Mouse (Mus musculus): ENCODE measurements around the gene Surf4.

Surf4 gene

DNA sequence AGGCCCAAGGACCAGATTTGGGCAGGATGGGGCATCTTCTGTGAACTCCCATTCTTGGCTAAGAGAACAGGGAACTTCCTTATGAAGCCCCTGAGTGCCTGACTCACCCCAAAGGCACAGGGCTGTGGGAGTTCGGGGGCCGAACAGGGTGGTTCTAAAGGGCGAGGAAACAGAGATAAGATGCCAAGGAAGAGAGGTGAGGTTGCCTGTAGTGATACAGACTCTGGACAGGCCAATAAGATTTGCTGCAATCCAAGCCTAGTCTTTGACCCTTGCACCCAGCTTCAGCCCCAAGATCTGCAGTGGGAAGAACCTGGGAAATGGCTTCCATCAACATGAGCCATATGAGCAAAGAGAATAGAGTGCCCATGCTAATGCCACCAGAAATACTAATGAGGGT is 9.5 kb upstream of the Surf4 start:
- POLR2A ChIA-PET, result no interaction called here
- CTCF ChIA-PET, result no interaction called here

DNA sequence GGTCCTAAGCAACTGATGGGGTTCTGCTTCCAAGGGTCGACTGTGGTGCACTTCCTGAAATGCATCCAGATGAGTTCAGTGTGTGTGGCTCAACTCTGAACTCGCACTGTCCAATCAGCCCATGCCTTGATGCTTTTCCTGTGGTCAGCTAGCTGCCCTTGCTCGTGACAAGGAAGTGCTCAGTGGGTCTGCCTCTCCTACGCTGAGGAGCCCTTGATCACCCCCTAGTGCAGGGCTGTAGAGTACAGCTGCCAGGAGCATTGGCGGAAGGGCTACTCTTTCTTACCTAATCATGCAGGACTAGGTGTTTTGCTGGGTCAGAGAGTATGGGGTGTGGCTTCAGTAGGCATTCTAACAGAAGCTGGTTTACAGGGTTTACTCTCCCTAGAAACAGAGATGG is 7.8 kb upstream of the Surf4 start:
- ChIA-PET POLR2A (interaction anchor here in 3 of 4 experiments (0.9 to 2.6 kb wide), 7 partner anchors 9 to 49 kb away, joined by 3 to 9 read pairs (median 4); no protein-coding TSS in a partner anchor), CTCF (interaction anchor here in 1 of 4 experiments (1.5 to 1.9 kb wide), 2 partner anchors 12 to 86 kb away, joined by 4 to 6 read pairs; partner anchors contain the start of gene Slc2a6)

- ChIA-PET CTCF (interaction anchor here in 1 of 4 experiments (0.9 kb wide), 1 partner anchor 21 kb away, joined by 3 read pairs; no protein-coding TSS in a partner anchor), POLR2A (interaction anchor here in 1 of 4 experiments (0.9 to 1.0 kb wide), 3 partner anchors 13 to 300 kb away, joined by 3 to 4 read pairs (median 3); partner anchors contain the start of gene Surf6)
Measured at GRCm38 (mm10) chr2:26936425-26936824, 2.7 kb upstream of the Surf4 start.

DNA sequence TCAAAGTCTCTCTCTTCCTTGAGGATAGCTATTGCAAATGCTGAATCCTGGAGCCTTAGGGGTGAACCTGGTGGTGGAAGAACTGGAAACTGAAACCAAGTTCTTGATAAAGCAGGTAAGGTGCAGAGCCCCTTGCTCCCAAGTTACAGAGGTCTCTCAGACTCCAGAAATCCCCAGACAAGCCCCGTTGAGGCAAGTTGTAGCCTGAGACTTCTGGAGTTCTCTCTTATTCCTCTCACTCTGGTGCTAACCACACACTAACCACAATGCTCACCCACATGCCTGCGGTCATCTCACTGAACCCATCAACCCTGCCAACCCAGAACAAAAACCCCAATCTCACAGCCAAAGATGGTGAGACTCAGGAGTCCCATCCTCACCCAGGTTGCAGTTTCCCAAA is 1.6 kb upstream of the Surf4 start:
- ChIA-PET POLR2A (interaction anchor here in 2 of 4 experiments (1.0 to 4.8 kb wide), 16 partner anchors 10 to 490 kb away, joined by 3 to 34 read pairs (median 4); partner anchors contain the start of genes Surf6 (in 2 of the 2), Sec16a (in 1 of the 2), Surf1 (in 1 of the 2) and Surf2 (in 1 of the 2)), CTCF (no interaction called here)

DNA sequence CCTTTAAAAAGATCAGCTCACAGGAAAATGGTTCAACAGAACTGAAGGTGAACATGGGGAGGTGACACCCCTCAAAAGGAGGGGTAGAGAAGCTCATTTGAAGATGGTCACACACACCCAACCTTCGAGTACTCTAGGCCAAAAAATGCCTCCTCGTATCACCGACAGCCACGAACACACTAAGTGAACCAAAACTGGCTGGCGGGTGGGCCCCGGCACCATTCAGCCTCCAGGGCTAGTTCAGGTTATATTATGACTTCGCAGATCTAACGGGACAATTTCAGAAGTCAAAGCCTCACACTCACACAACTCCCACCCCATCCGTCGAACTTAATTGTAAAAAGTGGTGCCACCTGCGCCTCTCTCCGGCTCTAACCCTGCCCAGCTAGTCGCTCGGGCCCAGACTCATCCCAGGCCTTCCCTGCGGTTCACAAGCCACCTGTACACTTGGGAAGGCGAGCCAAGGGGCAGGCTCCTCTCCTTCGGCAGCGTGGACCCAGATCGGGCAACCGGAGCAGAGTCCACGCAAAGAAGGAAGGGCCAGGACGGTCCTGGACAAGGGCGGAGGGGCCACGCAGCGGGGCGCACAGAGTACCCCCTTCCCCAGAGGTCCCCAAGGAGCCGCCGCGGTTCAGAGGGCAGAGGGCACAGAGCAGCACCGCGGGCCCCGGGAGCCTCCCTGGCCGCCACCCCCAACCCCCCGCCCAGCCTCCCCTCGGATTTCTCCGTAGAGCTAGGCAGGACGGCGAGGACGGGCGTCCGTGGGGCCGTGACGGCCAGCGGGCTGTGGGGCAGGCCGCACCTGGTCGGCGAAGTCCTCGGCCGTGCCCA is 1.0 kb downstream of the Surf4 start:
- POLR2A ChIA-PET, result interaction anchor here (0.5 to 4.9 kb wide), 51 partner anchors 8 to 793 kb away, joined by 3 to 97 read pairs (median 3); partner anchors contain the start of genes Surf6 (in 4 of the 4), Surf1 (in 2 of the 4), Surf2 (in 2 of the 4) and Qsox2 (in 1 of the 4)

DNA sequence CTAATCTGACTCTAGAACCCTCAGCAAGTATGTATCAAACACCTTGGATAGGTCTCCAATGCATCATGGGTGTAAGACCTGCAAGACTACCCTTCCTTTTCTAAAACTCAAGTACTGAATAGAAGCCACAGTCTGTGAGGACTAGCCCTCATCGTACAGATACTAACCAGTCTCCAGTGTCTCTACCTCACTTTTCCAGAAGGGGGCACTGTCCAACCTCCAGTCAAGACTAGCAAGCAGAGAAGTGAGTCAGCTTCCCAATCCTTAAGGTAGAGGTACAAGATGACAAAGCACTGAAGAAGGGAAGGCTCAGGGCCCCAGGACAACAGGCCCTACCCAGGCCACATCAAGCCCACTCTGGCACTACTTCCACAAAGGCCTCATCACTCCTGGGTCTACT is 3.3 kb downstream of the Surf4 start:
- ChIA-PET CTCF (interaction anchor here (0.6 to 2.2 kb wide), 27 partner anchors 9 to 1408 kb away, joined by 3 to 15 read pairs (median 4); partner anchors contain the start of genes Surf1 (in 2 of the 4), Surf2 (in 1 of the 4) and Surf6 (in 1 of the 4)), POLR2A (interaction anchor here in 3 of 4 experiments (0.6 to 4.9 kb wide), 29 partner anchors 8 to 326 kb away, joined by 3 to 97 read pairs (median 6); partner anchors contain the start of genes Surf1 (in 3 of the 3), Surf2 (in 3 of the 3), Med22 (in 2 of the 3) and Rpl7a (in 2 of the 3))

More for the DNA sequence above, 1.0 kb downstream of the Surf4 start:
- CTCF ChIA-PET, result interaction anchor here (0.6 to 1.8 kb wide), 6 partner anchors 17 to 106 kb away, joined by 3 to 5 read pairs (median 4); partner anchors contain the start of gene Surf6 (in 1 of the 4)

DNA sequence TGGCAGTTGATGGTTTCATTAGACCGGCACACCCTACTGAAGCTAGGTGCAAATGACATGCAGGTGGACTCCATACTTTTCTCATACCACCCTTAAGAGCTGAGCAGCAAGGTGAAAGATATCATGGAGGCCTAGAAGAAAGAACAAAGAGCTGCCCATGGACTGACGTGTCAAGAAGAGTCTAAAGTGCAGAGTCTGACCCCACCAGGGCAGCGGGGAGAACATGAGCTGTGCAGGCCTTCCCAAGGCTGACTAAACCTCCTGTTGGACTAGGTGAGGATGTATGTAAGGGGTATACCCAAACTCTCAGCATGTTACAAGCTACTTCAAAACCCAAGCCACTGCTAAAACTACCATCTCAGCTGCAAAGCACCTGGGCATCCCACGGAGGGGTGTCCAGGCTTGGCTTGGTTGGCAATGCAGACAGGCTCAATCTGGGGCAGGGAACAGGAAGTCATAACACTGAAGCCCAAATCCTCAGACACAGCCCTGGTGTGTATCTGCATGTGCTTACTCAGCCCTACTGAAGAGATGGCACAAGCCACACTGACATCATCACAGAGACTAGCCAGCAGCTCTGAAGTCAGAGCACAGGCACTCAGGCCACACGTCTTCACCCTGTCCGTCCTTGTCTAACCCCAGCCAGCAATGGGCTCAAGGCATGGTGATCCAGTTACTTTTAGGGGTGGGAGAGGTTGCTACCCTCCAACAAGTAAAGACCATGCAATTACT is 5.8 kb downstream of the Surf4 start:
- CTCF ChIA-PET, result no interaction called here
- POLR2A ChIA-PET, result interaction anchor here in 3 of 4 experiments (0.7 to 13.6 kb wide), 12 partner anchors 9 to 111 kb away, joined by 3 to 251 read pairs (median 10); partner anchors contain the start of genes Surf1 (in 2 of the 3), Surf2 (in 2 of the 3), Surf6 (in 2 of the 3) and Med22 (in 1 of the 3)

GRCm38 (mm10) chr2:26921784-26922183 is 11.9 kb downstream of the Surf4 start:
- CTCF ChIA-PET, result interaction anchor here in 3 of 4 experiments (0.8 to 1.5 kb wide), 4 partner anchors 8 to 15 kb away, joined by 3 to 6 read pairs (median 3); no protein-coding TSS in a partner anchor
- POLR2A ChIA-PET, result interaction anchor here (0.8 to 13.6 kb wide), 11 partner anchors 8 to 96 kb away, joined by 3 to 251 read pairs (median 9); partner anchors contain the start of genes Surf6 (in 2 of the 4), Med22 (in 1 of the 4) and Rpl7a (in 1 of the 4)

DNA sequence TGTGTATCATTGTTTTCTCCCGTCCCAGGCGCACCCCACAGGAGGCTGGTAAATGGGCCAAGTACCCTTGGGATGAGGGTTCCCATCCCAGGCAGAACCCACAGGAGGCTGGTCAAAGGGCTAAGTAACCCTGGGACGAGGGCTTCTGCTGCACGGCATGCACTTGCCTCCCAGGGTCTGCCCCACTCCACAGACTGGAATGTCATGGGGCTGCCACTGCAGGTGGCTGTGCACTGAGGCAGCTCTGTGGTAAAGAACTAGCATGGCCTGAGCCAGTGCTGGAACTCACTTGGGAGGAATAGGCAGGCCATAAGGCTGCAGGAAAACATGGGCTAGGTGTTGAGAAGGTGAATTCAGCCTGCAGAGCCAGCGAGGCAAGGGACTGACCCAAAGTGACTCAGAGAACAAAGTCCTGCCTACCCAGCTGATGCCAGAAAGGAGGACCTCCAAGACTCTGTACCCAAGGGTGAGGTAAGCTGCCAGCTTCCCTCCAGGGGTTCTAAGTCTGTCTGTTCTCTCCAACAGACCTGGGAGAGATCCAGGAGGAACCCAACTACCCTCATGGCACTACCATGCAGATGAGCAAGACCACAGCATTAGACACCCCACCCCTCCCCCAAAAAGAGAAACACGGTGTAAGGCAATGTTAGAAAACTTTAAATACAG is 13.4 kb downstream of the Surf4 start:
- ChIA-PET POLR2A (interaction anchor here (1.0 to 13.6 kb wide), 18 partner anchors 7 to 511 kb away, joined by 3 to 251 read pairs (median 7); partner anchors contain the start of genes Surf6 (in 2 of the 4), Agpat2 (in 1 of the 4), Inpp5e (in 1 of the 4) and Med22 (in 1 of the 4)), CTCF (interaction anchor here in 1 of 4 experiments (0.7 kb wide), 1 partner anchor 97 kb away, joined by 3 read pairs; no protein-coding TSS in a partner anchor)

DNA sequence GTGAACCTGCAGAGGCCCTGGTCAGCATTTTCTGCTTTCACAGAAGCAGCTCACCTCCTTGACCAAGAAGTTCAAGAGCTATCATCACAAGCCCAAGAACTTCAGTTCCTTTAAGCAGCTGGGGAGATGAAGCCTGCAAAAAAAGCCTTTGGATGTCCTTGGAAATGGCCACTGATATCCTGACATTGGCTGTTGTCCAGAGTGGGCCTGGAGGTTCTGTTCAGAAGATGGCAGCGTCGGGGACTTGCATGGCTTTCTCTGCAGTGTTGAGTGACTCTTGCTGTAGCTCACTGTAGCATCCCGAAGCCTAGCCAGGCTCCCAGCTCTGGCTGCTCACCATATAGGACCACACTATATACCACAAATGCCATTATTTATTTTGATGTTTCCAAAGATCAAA is 14.0 kb downstream of the Surf4 start:
- ChIA-PET CTCF (interaction anchor here in 3 of 4 experiments (0.7 to 3.5 kb wide), 3 partner anchors 11 to 98 kb away, joined by 3 to 11 read pairs (median 3); no protein-coding TSS in a partner anchor), POLR2A (interaction anchor here (0.5 to 13.6 kb wide), 20 partner anchors 7 to 511 kb away, joined by 3 to 251 read pairs (median 4); partner anchors contain the start of genes Med22 (in 2 of the 4), Surf6 (in 2 of the 4), Agpat2 (in 1 of the 4) and Inpp5e (in 1 of the 4))

GRCm38 (mm10) chr2:26916738-26917137 is 17.0 kb downstream of the Surf4 start:
- ChIA-PET CTCF (interaction anchor here in 3 of 4 experiments (0.9 to 3.5 kb wide), 7 partner anchors 9 to 14 kb away, joined by 3 to 11 read pairs (median 5); partner anchors contain the start of gene Surf6 (in 2 of the 3)), POLR2A (interaction anchor here (0.7 to 13.6 kb wide), 27 partner anchors 9 to 322 kb away, joined by 3 to 251 read pairs (median 5); partner anchors contain the start of genes Surf6 (in 2 of the 4), Med22 (in 1 of the 4) and Rpl7a (in 1 of the 4))

DNA sequence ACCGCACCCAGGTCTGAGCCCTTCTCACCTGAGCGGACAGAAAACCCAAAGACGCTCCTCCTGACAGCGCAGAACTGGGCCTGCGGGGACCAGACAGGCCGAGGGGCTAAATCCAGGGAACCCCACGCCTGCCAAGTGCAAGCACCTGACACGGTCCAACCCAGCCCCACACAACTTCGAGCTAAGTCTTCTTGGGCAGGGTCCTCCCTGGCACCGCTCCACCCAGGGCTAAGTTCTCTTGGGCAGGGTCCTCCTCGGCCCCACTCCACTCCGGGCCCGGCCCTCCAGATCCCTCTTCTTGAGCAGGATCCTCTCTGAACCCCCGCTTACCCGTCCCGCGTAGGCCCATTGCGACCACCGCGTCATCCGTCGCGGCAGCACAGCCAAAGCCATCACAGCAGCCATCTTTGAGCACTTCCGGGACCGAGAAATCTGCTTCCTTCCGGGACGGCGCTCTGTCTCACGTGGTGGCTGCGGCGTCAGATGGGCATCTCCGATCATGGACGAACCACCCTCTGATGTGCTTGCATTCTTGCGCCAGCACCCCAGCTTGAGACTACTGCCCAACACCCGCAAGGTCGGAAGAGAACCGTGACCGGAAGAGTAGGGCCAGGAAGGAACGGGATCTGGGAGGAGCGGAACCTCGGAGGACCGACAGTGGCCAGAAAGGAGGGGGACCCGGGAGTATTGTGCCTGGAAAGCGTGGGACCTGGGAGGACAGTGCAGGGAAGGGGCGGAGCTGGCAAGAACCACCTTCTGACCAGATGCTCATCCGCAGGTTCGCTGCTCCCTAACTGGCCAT is 17.6 kb downstream of the Surf4 start, which contains the start of the genes Surf2 and Surf1:
TSS of gene Surf2 (plus strand) at position 441 of the 802 bp plus-strand sequence.
TSS of gene Surf1 (minus strand) at position 604 of the 802 bp plus-strand sequence.
- POLR2A ChIA-PET, result interaction anchor here (0.5 to 13.6 kb wide), 33 partner anchors 9 to 1688 kb away, joined by 3 to 251 read pairs (median 5); partner anchors contain the start of genes Surf6 (in 3 of the 4), Med22 (in 1 of the 4), Rpl7a (in 1 of the 4) and Sec16a (in 1 of the 4)
- CTCF ChIA-PET, result interaction anchor here in 3 of 4 experiments (0.9 to 3.5 kb wide), 7 partner anchors 8 to 14 kb away, joined by 3 to 11 read pairs (median 5); partner anchors contain the start of gene Surf6 (in 2 of the 3)

DNA sequence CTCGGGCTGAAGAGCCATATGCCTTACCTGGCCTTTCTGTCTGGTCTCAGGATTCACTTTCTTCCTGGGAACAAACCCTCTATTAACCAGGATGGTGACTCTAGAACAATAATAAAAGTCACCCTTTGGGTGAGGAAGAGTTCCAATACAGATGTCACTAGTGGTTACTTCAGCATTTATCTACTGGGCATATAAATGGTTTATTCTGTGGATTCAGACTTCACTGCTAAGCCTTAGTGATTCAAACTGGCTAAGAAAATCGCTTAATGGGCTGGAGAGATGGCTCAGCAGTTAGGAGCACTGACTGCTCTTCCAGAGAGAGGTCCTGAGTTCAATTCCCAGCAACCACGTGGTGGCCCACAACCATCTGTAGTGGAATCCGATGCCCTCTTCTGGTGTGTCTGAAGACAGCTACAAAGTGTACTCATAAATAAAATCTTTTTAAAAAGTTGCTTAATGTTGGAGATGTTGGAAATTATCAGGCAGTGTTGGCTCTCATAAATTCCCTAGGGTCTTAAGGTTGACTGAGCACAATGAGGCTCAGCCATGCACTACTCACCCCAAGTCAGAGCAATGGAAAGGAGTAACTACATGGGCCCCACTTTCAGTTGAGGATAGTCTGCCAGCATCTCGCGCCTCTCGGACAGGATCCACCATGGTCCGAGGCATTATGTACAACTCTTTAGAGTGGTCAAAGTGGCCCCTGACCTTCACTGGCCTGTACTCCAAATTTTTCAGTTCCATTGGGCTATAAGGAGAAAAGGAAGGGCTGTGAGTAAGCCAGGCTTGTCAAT is 19.4 kb downstream of the Surf4 start:
- ChIA-PET POLR2A (interaction anchor here (0.6 to 5.0 kb wide), 18 partner anchors 8 to 469 kb away, joined by 3 to 136 read pairs (median 14); partner anchors contain the start of gene Surf6 (in 4 of the 4)), CTCF (no interaction called here)

DNA sequence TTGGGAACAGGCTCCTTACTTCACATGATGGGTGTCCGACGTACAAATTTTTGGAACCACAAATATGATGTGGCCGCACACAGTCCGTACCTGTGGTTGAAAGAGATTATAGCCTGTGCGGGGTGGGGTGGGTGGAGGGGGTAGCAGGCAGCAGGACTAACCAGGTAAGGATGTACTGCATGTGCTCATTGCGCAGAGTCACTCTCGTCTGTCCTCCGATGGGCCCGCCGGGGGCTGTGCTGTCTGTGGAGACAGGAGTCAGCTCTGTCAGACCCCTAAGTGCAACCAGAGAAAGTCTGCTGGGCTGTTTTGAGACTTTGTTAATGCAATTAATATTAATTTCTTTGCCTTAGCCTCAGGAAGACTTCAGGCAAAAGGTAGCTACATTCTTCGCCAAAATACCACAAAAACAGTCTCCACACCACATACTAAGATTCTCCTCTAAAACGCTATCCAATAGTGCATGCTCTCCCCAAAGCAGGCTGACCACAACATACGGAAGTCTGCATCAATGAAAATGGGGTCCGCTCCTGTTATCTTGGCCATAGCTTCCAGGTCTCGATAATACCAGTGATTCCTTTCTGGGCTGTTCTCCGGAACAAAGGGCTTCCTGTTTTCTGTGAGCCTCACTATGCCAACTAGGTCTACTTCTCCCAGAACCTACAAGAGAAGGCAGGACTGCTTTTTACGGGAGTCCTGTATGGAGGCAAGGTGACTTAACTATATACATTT is 20.1 kb downstream of the Surf4 start:
- CTCF ChIA-PET, result no interaction called here
- POLR2A ChIA-PET, result interaction anchor here (0.6 to 5.0 kb wide), 29 partner anchors 9 to 468 kb away, joined by 3 to 136 read pairs (median 7); partner anchors contain the start of genes Surf6 (in 4 of the 4) and Slc2a6 (in 1 of the 4)

Measured in embryonic stem cell, embryonic (primary cell).